In genomic region chr1:163311861-163312811, GRCm38 (mm10) we compare ENCODE assay signal across 8 mouse cellular contexts. TPM values are rescaled to one million over a fixed set of nuclear protein-coding genes. Genes with fewer than 3 reads are reported as not detected.
A peak's percentile ranks its signal among the peaks of the same experiment; 100 is the strongest.
DNase-seq lines count a peak whose midpoint lies in the region; ATAC-seq and TF ChIP-seq lines count a peak whose summit lies in the region.

No protein-coding gene starts in this region.

- H3K9me3 ChIP-seq in forebrain, embryonic 10.5 days: no peaks in the 10 kb centered on the region
- no peaks in the 10 kb centered on the region for H3K9me3 ChIP-seq in heart, postnatal 0 days (replicated peaks; ENCODE audit: control insufficient read depth, low read length)
- H3K9me3 ChIP-seq in limb, embryonic 10.5 days (replicated peaks): no peaks in the 10 kb centered on the region
- H3K9me3 ChIP-seq in midbrain, embryonic 14.5 days (ENCODE audit: control insufficient read depth, low read length): no peaks in the 10 kb centered on the region

- 11% methylated on average over 59 of the region's 59 CpGs for WGBS in thymus, adult 2 months
- WGBS in forebrain, embryonic 10.5 days: under 1% methylated on average over 59 of the region's 59 CpGs
- WGBS in heart, postnatal 0 days: 2% methylated on average over 55 of the region's 59 CpGs
- WGBS in limb, embryonic 10.5 days: under 1% methylated on average over 59 of the region's 59 CpGs
- WGBS in midbrain, embryonic 14.5 days: under 1% methylated on average over 59 of the region's 59 CpGs

- TF ChIP-seq POLR2A in thymus, adult 2 months (IDR thresholded peaks at IDR 0.05; ENCODE audit: control insufficient read depth, extremely low read depth, insufficient read depth, low read length, poor library complexity): no peak

- ATAC-seq in heart, postnatal 0 days (ENCODE audit: insufficient read depth, low read depth): peak; percentile 72
- peak; percentile 26; the same call in 1 of the 2 replicates for ATAC-seq in midbrain, embryonic 14.5 days (ENCODE audit: low FRiP score, low TSS enrichment)

- peak overlapping the region; percentile 94 for H3K4me2 ChIP-seq in heart, postnatal 0 days (ENCODE audit: low read depth, low read length)
- H3K4me2 ChIP-seq in midbrain, embryonic 14.5 days (ENCODE audit: low read length): peak overlapping the region; percentile 75

- peak; percentile 11 for DNase-seq in thymus, postnatal 4 days
- no peak for DNase-seq in thymus, adult 2 months
- DNase-seq in forebrain, embryonic 10.5 days (ENCODE audit: extremely low spot score, low spot score): peak; percentile 69
- peak; percentile 24 for DNase-seq in heart, postnatal 0 days (ENCODE audit: low spot score)
- peak; percentile 73 for DNase-seq in limb, embryonic 10.5 days (ENCODE audit: low spot score)
- peak; percentile 50 for DNase-seq in midbrain, embryonic 14.5 days
- DNase-seq in testis, postnatal 14 days (ENCODE audit: low spot score): peak; percentile 22
- DNase-seq in spleen, postnatal 4 days (ENCODE audit: low spot score in 2 of 2): no peak

- no peaks in the 10 kb centered on the region for H3K36me3 ChIP-seq in thymus, adult 2 months (ENCODE audit: control insufficient read depth, insufficient read depth, low read length)
- H3K36me3 ChIP-seq in forebrain, embryonic 10.5 days (replicated peaks): no peaks in the 10 kb centered on the region
- H3K36me3 ChIP-seq in heart, postnatal 0 days (replicated peaks; ENCODE audit: control insufficient read depth, insufficient read depth, low read length): no peaks in the 10 kb centered on the region
- peaks cover 38% of the 10 kb centered on the region for H3K36me3 ChIP-seq in limb, embryonic 10.5 days
- H3K36me3 ChIP-seq in midbrain, embryonic 14.5 days (ENCODE audit: control insufficient read depth, insufficient read depth, low read length): no peaks in the 10 kb centered on the region

- H3K4me1 ChIP-seq in thymus, adult 2 months (replicated peaks; ENCODE audit: control insufficient read depth, insufficient read depth, low read length): no peaks in the 10 kb centered on the region
- H3K4me1 ChIP-seq in forebrain, embryonic 10.5 days: peaks cover 88% of the 10 kb centered on the region
- peaks cover 15% of the 10 kb centered on the region; the same call in 1 of the 2 replicates for H3K4me1 ChIP-seq in heart, postnatal 0 days (ENCODE audit: control insufficient read depth, insufficient read depth)
- H3K4me1 ChIP-seq in limb, embryonic 10.5 days: peaks cover 54% of the 10 kb centered on the region
- peaks cover 19% of the 10 kb centered on the region for H3K4me1 ChIP-seq in midbrain, embryonic 14.5 days (ENCODE audit: control insufficient read depth, insufficient read depth, low read length)

- no peak overlapping the region for H3K4me3 ChIP-seq in thymus, adult 2 months (ENCODE audit: control insufficient read depth, insufficient read depth, low read length)
- H3K4me3 ChIP-seq in forebrain, embryonic 10.5 days: peak overlapping the region; percentile 72
- peak overlapping the region; percentile 75 for H3K4me3 ChIP-seq in heart, postnatal 0 days (ENCODE audit: low read depth, low read length)
- peak overlapping the region; percentile 76 for H3K4me3 ChIP-seq in limb, embryonic 10.5 days
- H3K4me3 ChIP-seq in midbrain, embryonic 14.5 days (replicated peaks; ENCODE audit: low read depth, low read length): peak overlapping the region; percentile 39

- H3K27ac ChIP-seq in thymus, adult 2 months (ENCODE audit: control insufficient read depth, insufficient read depth, low read length): no peak overlapping the region
- peak overlapping the region; percentile 93 for H3K27ac ChIP-seq in forebrain, embryonic 10.5 days
- H3K27ac ChIP-seq in heart, postnatal 0 days (ENCODE audit: low read depth): peak overlapping the region; percentile 73
- H3K27ac ChIP-seq in limb, embryonic 10.5 days: peak overlapping the region; percentile 99
- no peak overlapping the region for H3K27ac ChIP-seq in midbrain, embryonic 14.5 days (replicated peaks; ENCODE audit: low read depth, low read length)

- no peak for TF ChIP-seq CTCF in thymus, adult 2 months (IDR thresholded peaks at IDR 0.05; ENCODE audit: borderline replicate concordance, control insufficient read depth, extremely low read depth, insufficient read depth, low read length, poor library complexity)
- TF ChIP-seq CTCF in heart, postnatal 0 days (IDR thresholded peaks at IDR 0.05; ENCODE audit: low read depth): peak; percentile 12; the same call in 1 of the 2 replicates

- H3K27me3 ChIP-seq in thymus, adult 2 months (ENCODE audit: control insufficient read depth, insufficient read depth, low read length): peaks cover 13% of the 10 kb centered on the region; the same call in 1 of the 2 replicates
- H3K27me3 ChIP-seq in forebrain, embryonic 10.5 days (ENCODE audit: poor library complexity, severe bottlenecking): peaks cover 87% of the 10 kb centered on the region
- peaks cover 57% of the 10 kb centered on the region for H3K27me3 ChIP-seq in heart, postnatal 0 days (ENCODE audit: control insufficient read depth, insufficient read depth, low read length)
- H3K27me3 ChIP-seq in limb, embryonic 10.5 days (ENCODE audit: low read depth, poor library complexity, severe bottlenecking): 0 out of 2 replicates have a peak, but pooled peaks cover 4% of the 10 kb centered on the region
- peaks cover 81% of the 10 kb centered on the region for H3K27me3 ChIP-seq in midbrain, embryonic 14.5 days (ENCODE audit: control insufficient read depth, insufficient read depth, low read length)

- no peak for TF ChIP-seq EP300 in heart, postnatal 0 days (IDR thresholded peaks at IDR 0.05; ENCODE audit: low read depth)

- H3K9ac ChIP-seq in heart, postnatal 0 days (replicated peaks; ENCODE audit: low read depth, low read length): peak overlapping the region; percentile 74
- peak overlapping the region; percentile 52 for H3K9ac ChIP-seq in midbrain, embryonic 14.5 days (replicated peaks; ENCODE audit: low read length)

RNA-seq across cellular contexts. Expression of gene Prrx1, which starts 1.4 kb away (rescaled TPM):
- 1.9 TPM in 2 replicates for polyA plus RNA-seq in thymus, adult 2 months (2012; rRNA removed)
- 32.2 and 35.9 TPM in 2 replicates for polyA plus RNA-seq in forebrain, embryonic 10.5 days (2016; fragmentation: Nextera tagmentation; extraction: Ambion mirVana)
- 7.1 and 10.3 TPM in 2 replicates for total RNA-seq in heart, postnatal 0 days (2014; rRNA removed; ENCODE audit: low replicate concordance)
- 10.5 and 10.9 TPM in 2 replicates for polyA plus RNA-seq in heart, postnatal 0 days (2015; fragmentation: Nextera tagmentation; extraction: Ambion mirVana)
- 169 and 219 TPM in 2 replicates for polyA plus RNA-seq in limb, embryonic 10.5 days (2016; fragmentation: Nextera tagmentation; extraction: Ambion mirVana)
- 0.84 and 3.5 TPM in 2 replicates for polyA plus RNA-seq in midbrain, embryonic 14.5 days (2014; fragmentation: Nextera tagmentation; extraction: Ambion mirVana)

Comparison
In these comparisons a context has a peak if more than half of its experiments do, and no peak if none do; other contexts are left out.
1. DNase-seq: peak in thymus, postnatal 4 days (single experiment), forebrain, embryonic 10.5 days (single experiment), heart, postnatal 0 days (single experiment), limb, embryonic 10.5 days (single experiment), midbrain, embryonic 14.5 days (single experiment) and testis, postnatal 14 days (single experiment); none in thymus, adult 2 months (single experiment) and spleen, postnatal 4 days (0 of 2).
2. H3K27ac ChIP-seq: peak in forebrain, embryonic 10.5 days (single experiment), heart, postnatal 0 days (single experiment) and limb, embryonic 10.5 days (single experiment); none in thymus, adult 2 months (single experiment) and midbrain, embryonic 14.5 days (single experiment).